Mouse (Mus musculus) B cell, adult (primary cell): ENCODE measurements around the gene Crip3. TPM values are rescaled to one million over a fixed set of nuclear protein-coding genes. Genes with fewer than 3 reads are reported as not detected.

Source experiments
- total RNA-seq: library from RNA; stranded (reverse); gene quantifications from 4 replicates; pipeline ENCODE4 v1.2.4, GENCODE M21; 2023; ENCODE audit not compliant: inconsistent age

Gene Crip3
- total RNA-seq, result 5.9 to 11.1 TPM (median 7.5 TPM) in 4 replicates

GRCm38 (mm10) chr17:46428761-46429414 is at the start of gene Crip3:
Gene Crip3, plus strand, starts transcription at chr17:46428926.

DNA sequence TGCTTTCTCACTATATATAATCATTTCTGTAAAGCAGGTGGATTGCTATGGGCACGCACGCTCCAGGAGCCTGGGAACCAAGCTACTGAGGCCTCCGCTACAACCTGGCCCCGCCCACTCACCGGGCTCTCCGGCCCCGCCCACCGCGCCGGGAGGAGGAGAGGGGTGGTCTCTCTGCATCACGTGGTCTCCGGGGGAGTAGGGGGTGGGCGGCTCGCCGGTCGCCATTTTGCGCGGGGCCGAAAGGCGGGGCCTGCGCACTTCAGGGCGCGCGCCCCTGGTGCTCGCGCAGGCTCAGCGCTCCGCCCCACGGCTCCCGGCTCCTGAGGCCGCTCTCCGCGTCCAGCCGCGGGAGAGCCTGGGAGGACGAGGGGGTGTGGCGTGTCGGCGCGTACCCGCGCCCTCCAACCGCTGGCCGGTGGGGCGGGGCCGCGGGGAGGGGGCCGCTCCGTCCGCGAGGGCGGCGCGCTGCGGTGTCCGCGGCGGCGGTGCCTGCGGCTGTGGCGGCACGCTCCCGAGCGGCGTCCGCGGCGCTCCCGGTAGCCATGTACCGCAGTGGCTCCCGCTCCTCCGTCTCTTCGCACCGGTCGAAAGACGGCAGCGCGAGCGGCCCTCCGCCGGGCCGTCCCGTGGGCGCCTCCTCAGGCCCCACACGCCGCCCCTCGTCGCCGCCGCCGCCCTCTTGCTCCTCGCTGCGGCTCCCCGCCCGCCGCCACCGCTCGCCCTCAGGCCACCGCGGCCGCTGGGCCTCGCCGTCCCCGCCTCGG is 45.2 kb upstream of the Crip3 start, which contains the start of gene Zfp318:
Gene Zfp318, plus strand, starts transcription at position 438 of the 767 bp plus-strand sequence.

DNA sequence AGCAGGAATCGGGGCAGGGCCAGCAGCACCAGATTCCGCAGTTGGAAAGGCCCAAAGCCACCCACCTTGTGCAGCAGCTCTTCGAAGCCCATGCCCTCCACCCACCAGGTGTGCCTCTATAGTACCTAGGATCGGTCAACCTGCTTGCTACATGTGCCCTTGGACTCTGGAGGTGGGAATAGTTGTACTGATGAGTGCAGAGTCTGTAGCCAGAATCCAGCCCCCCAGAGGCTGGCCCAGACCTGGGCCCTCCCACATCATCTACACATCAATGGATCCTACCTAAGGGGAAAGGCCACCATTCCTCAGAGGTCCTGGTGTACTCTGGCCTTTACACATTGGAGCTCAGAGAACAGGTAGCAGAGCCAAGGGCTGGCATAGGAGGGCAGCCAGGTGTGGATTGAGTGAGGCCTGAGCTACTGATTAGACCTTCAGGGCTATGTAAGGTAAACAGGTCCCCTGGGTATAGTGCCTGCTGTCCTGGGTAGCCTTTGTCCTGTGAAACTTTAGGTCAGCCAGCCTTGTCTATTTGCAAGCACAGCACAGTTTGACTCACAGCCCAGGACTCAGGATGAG is 9.7 kb downstream of the Crip3 start, which contains the start of gene Slc22a7:
Gene Slc22a7, minus strand, starts transcription at position 160 of the 576 bp plus-strand sequence.

Other genes starting within 250 kb of the Crip3 start
- 13.6 to 16.2 TPM (median 15.4 TPM) in 4 replicates for gene Polh, start 226.3 kb upstream of the Crip3 start, total RNA-seq
- 38.1 to 43.0 TPM (median 40.4 TPM) in 4 replicates for gene Xpo5, start 226.1 kb upstream of the Crip3 start, total RNA-seq
- 52.1 to 58.8 TPM (median 57.5 TPM) in 4 replicates for gene Polr1c, start 180.9 kb upstream of the Crip3 start, total RNA-seq
- gene Yipf3, start 180.8 kb upstream of the Crip3 start, total RNA-seq, result 71.3 to 86.5 TPM (median 83.7 TPM) in 4 replicates
- gene Lrrc73, start 175.4 kb upstream of the Crip3 start, total RNA-seq, result 2.4 to 3.2 TPM (median 3.1 TPM) in 4 replicates
- 60.9 to 70.2 TPM (median 65.6 TPM) in 4 replicates for gene Tjap1, start 145.9 kb upstream of the Crip3 start, total RNA-seq
- gene Dlk2, start 131.5 kb upstream of the Crip3 start, total RNA-seq, result not detected in 4 replicates
- gene Abcc10, start 100.6 kb upstream of the Crip3 start, total RNA-seq, result 13.3 to 15.3 TPM (median 14.8 TPM) in 4 replicates
- gene Zfp318, start 45.2 kb upstream of the Crip3 start, total RNA-seq, result 257 to 298 TPM (median 276 TPM) in 4 replicates
- not detected in 4 replicates for gene Slc22a7, start 9.5 kb downstream of the Crip3 start, total RNA-seq
- 2.7 to 5.4 TPM (median 3.9 TPM) in 4 replicates for gene Ttbk1, start 58.7 kb downstream of the Crip3 start, total RNA-seq
- gene Dnph1, start 67.8 kb downstream of the Crip3 start, total RNA-seq, result 0.45 to 0.71 TPM in 2 of 4 replicates, not detected in the others
- 14.3 to 16.9 TPM (median 15.9 TPM) in 4 replicates for gene Cul9, start 117.5 kb downstream of the Crip3 start, total RNA-seq
- gene Srf, start 127.2 kb downstream of the Crip3 start, total RNA-seq, result 84.2 to 96.1 TPM (median 88.7 TPM) in 4 replicates
- gene Ptk7, start 200.6 kb downstream of the Crip3 start, total RNA-seq, result 0.13 TPM in 1 of 4 replicates, not detected in the others
- gene Klc4, start 217.1 kb downstream of the Crip3 start, total RNA-seq, result 18.5 to 22.0 TPM (median 20.3 TPM) in 4 replicates
- 29.4 to 53.4 TPM (median 41.9 TPM) in 4 replicates for gene Mrpl2, start 217.3 kb downstream of the Crip3 start, total RNA-seq
- 7.4 to 8.4 TPM (median 7.9 TPM) in 4 replicates for gene Cul7, start 221.4 kb downstream of the Crip3 start, total RNA-seq
- 27.0 to 30.6 TPM (median 29.4 TPM) in 4 replicates for gene Rrp36, start 245.4 kb downstream of the Crip3 start, total RNA-seq
- gene Mea1, start 249.9 kb downstream of the Crip3 start, total RNA-seq, result 52.8 to 63.9 TPM (median 58.1 TPM) in 4 replicates